Mouse (Mus musculus): Measurements from ENCODE around the gene Usp43.

- TF ChIP-seq CTCF (IDR thresholded peaks at IDR 0.05; ENCODE audit: control insufficient read depth, insufficient read depth, insufficient replicate concordance, low read depth, low read length) (peak; percentile 80; the same call in 1 of the 2 replicates), POLR2A (IDR thresholded peaks at IDR 0.05; ENCODE audit: control insufficient read depth, low read depth, low read length) (no peak)
Observed at GRCm38 (mm10) chr11:67897064-67897560, 24.8 kb downstream of the Usp43 start.
